Mouse (Mus musculus) ES-E14 (cell line): ENCODE measurements around the gene Mt3.

ENCODE experiments used
- CHD2 ChIP-seq: IDR thresholded peaks from 2 replicates; pipeline ENCODE4 v1.6.1; 2014; ENCODE audit warnings: mild to moderate bottlenecking, low read depth, low read length, inconsistent platforms
- HCFC1 ChIP-seq: IDR thresholded peaks from 2 replicates; pipeline ENCODE4 v1.6.1; 2012; ENCODE audit warnings: low read length, inconsistent platforms, borderline replicate concordance; ENCODE audit not compliant: insufficient read depth
- MAFK ChIP-seq: IDR thresholded peaks from 2 replicates; pipeline ENCODE4 v1.6.1; 2014; ENCODE audit warnings: mild to moderate bottlenecking, low read depth, low read length, inconsistent platforms; ENCODE audit not compliant: insufficient read depth
- ZC3H11A ChIP-seq: IDR thresholded peaks from 2 replicates; pipeline ENCODE4 v1.6.1; 2012; ENCODE audit warnings: low read depth, mild to moderate bottlenecking, inconsistent platforms, low read length, borderline replicate concordance
- ZNF384 ChIP-seq: IDR thresholded peaks from 2 replicates; pipeline ENCODE4 v1.6.1; 2012; ENCODE audit warnings: low read depth, low read length, inconsistent platforms

DNA sequence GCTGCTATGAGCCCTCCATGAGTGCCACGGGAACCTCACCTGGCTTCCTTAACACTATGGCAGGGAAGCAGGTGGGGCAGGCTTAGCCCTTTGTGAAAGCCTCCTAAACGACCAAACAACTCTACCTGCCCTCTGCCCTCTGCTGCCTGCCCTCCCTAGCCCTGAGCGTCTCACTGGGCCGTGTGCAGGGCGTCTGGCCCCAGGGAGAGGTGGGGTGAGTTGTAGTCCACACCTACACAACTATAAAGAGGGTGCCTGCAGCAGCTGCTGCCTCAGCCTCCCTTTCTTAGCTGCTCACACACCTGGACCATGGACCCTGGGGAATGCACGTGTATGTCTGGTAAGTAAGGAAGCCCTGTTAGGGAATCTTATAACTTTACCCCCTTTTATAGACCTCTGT, 15.5 kb upstream of the Mt3 start, which contains the start of gene Mt4:
- TF ChIP-seq MAFK (no peak), ZNF384 (no peak), CHD2 (no peak), ZC3H11A (no peak), HCFC1 (no peak)
